Mouse (Mus musculus) cortical plate, adult 2 months (tissue): ENCODE data around the gene Plekhg1. TPM values are rescaled to one million over a fixed set of nuclear protein-coding genes. Genes with fewer than 3 reads are reported as not detected.

Source experiments
- H3K27ac ChIP-seq: fragments of 200-500 bp; 2 replicates; pipeline ENCODE4 v1.5.1; 2012; ENCODE audit warnings: low read length, control low read depth, inconsistent platforms; ENCODE audit not compliant: insufficient read depth
- H3K4me1 ChIP-seq: fragments of 200-500 bp; 2 replicates; pipeline ENCODE4 v1.6.1; 2011; ENCODE audit warnings: low read length; ENCODE audit not compliant: control insufficient read depth, insufficient read depth
- H3K4me3 ChIP-seq: fragments of 200-500 bp; 2 replicates; pipeline ENCODE4 v1.5.1; 2011; ENCODE audit warnings: mild to moderate bottlenecking, low read length, control low read depth; ENCODE audit not compliant: insufficient read depth
- CTCF ChIP-seq: fragments of 200-500 bp; IDR thresholded peaks from 2 replicates; pipeline ENCODE4 v1.5.1; 2011; ENCODE audit warnings: mild to moderate bottlenecking, control low read depth, low read length; ENCODE audit not compliant: insufficient read depth; ENCODE audit errors: extremely low read depth
- POLR2A ChIP-seq: fragments of 200-500 bp; IDR thresholded peaks from 2 replicates; pipeline ENCODE4 v1.6.1; 2011; ENCODE audit warnings: mild to moderate bottlenecking, low read length, control low read depth; ENCODE audit not compliant: insufficient read depth; ENCODE audit errors: extremely low read depth
- polyA plus RNA-seq: library from polyadenylated mRNA; depleted of rRNA; stranded (reverse); fragments of >200 nt; gene quantifications from 2 replicates; pipeline ENCODE4 v1.2.3, GENCODE M21; 2012

The Plekhg1 gene
- polyA plus RNA-seq, 1 experiment = 7.1 TPM

- Histone ChIP-seq H3K4me3 (no peak overlapping the region), H3K4me1 (no peaks in the 10 kb centered on the region), H3K27ac (no peak overlapping the region)
- TF ChIP-seq CTCF (no peak), POLR2A (no peak)
Measured at GRCm38 (mm10) chr10:3892368-3892767, 152.2 kb downstream of the Plekhg1 start.

GRCm38 (mm10) chr10:3898068-3898467 lies 157.9 kb downstream of the Plekhg1 start:
- Histone ChIP-seq H3K4me1 (peaks cover 2% of the 10 kb centered on the region; the same call in 1 of the 2 replicates), H3K4me3 (no peak overlapping the region), H3K27ac (peak overlapping the region; percentile 6; the same call in 1 of the 2 replicates)
- TF ChIP-seq CTCF (no peak), POLR2A (no peak)

- TF ChIP-seq CTCF (no peak), POLR2A (no peak)
- Histone ChIP-seq H3K27ac (no peak overlapping the region), H3K4me1 (peaks cover 2% of the 10 kb centered on the region; the same call in 1 of the 2 replicates), H3K4me3 (no peak overlapping the region)
Measured at GRCm38 (mm10) chr10:3900416-3900956, 160.3 kb downstream of the Plekhg1 start.

GRCm38 (mm10) chr10:3905747-3906146 lies 165.6 kb downstream of the Plekhg1 start:
- no peak for TF ChIP-seq POLR2A
- no peak for TF ChIP-seq CTCF
- Histone ChIP-seq H3K27ac (no peak overlapping the region), H3K4me3 (no peak overlapping the region), H3K4me1 (no peaks in the 10 kb centered on the region)

- Histone ChIP-seq H3K27ac (no peak overlapping the region), H3K4me3 (no peak overlapping the region), H3K4me1 (no peaks in the 10 kb centered on the region)
- TF ChIP-seq CTCF (no peak), POLR2A (no peak)
Measured at GRCm38 (mm10) chr10:3914104-3914503, 173.9 kb downstream of the Plekhg1 start.

- H3K4me1 ChIP-seq = no peaks in the 10 kb centered on the region
- no peak overlapping the region for H3K27ac ChIP-seq
- no peak for TF ChIP-seq POLR2A
- no peak for TF ChIP-seq CTCF
- H3K4me3 ChIP-seq = no peak overlapping the region
Measured at GRCm38 (mm10) chr10:3920368-3921152, 180.4 kb downstream of the Plekhg1 start.

- Histone ChIP-seq H3K4me1 (no peaks in the 10 kb centered on the region), H3K27ac (no peak overlapping the region), H3K4me3 (no peak overlapping the region)
- TF ChIP-seq POLR2A (no peak), CTCF (no peak)
Measured at GRCm38 (mm10) chr10:3928008-3928545, 187.9 kb downstream of the Plekhg1 start.

- Histone ChIP-seq H3K4me1 (no peaks in the 10 kb centered on the region), H3K27ac (no peak overlapping the region), H3K4me3 (no peak overlapping the region)
- TF ChIP-seq POLR2A = no peak
- TF ChIP-seq CTCF = no peak
Measured at GRCm38 (mm10) chr10:3931831-3932230, 191.7 kb downstream of the Plekhg1 start.

- no peak for TF ChIP-seq CTCF
- TF ChIP-seq POLR2A = no peak
- Histone ChIP-seq H3K4me3 (no peak overlapping the region), H3K27ac (no peak overlapping the region), H3K4me1 (no peaks in the 10 kb centered on the region)
Measured at GRCm38 (mm10) chr10:3933311-3933940, 193.3 kb downstream of the Plekhg1 start.

GRCm38 (mm10) chr10:3936864-3937263 lies 196.7 kb downstream of the Plekhg1 start:
- TF ChIP-seq POLR2A (no peak), CTCF (no peak)
- Histone ChIP-seq H3K27ac (no peak overlapping the region), H3K4me3 (no peak overlapping the region), H3K4me1 (no peaks in the 10 kb centered on the region)
